Mouse (Mus musculus): ENCODE results near the gene Rad54l2. TPM values are rescaled to one million over a fixed set of nuclear protein-coding genes. Genes with fewer than 3 reads are reported as not detected.

Rad54l2 gene
- polyA plus RNA-seq, 1 experiment from 2014 or later: 7.8 TPM

- Histone ChIP-seq H3K4me3 (ENCODE audit: low read depth, low read length) (no peak overlapping the region), H3K4me1 (replicated peaks; ENCODE audit: control insufficient read depth, insufficient read depth, low read length) (0 out of 2 replicates have a peak, but pooled peaks cover 2% of the 10 kb centered on the region), H3K9ac (ENCODE audit: low read length) (no peak overlapping the region), H3K27ac (ENCODE audit: low read depth, low read length) (no peak overlapping the region), H3K9me3 (ENCODE audit: control insufficient read depth, low read length) (no peaks in the 10 kb centered on the region), H3K4me2 (ENCODE audit: low read depth, low read length, severe bottlenecking) (no peak overlapping the region), H3K36me3 (ENCODE audit: control insufficient read depth, insufficient read depth, low read length) (no peaks in the 10 kb centered on the region; the same call in 1 of the 2 replicates), H3K27me3 (ENCODE audit: control insufficient read depth, insufficient read depth, low read length) (peaks cover 3% of the 10 kb centered on the region)
- WGBS: 42% methylated on average over 5 of the region's 5 CpGs
- ATAC-seq (replicated peaks; ENCODE audit: low FRiP score) (no peak), DNase-seq (ENCODE audit: low spot score) (no peak)
Measured at GRCm38 (mm10) chr9:106657592-106657991, 131.4 kb downstream of the Rad54l2 start.

GRCm38 (mm10) chr9:106656820-106657219, 132.2 kb downstream of the Rad54l2 start:
- H3K4me3 ChIP-seq (ENCODE audit: low read depth, low read length): no peak overlapping the region
- no peaks in the 10 kb centered on the region; the same call in 1 of the 2 replicates for H3K36me3 ChIP-seq (ENCODE audit: control insufficient read depth, insufficient read depth, low read length)
- no peak overlapping the region for H3K4me2 ChIP-seq (ENCODE audit: low read depth, low read length, severe bottlenecking)
- H3K9ac ChIP-seq (ENCODE audit: low read length): no peak overlapping the region
- peaks cover 3% of the 10 kb centered on the region for H3K27me3 ChIP-seq (ENCODE audit: control insufficient read depth, insufficient read depth, low read length)
- 32% methylated on average over 5 of the region's 5 CpGs for WGBS
- no peaks in the 10 kb centered on the region for H3K9me3 ChIP-seq (ENCODE audit: control insufficient read depth, low read length)
- DNase-seq (ENCODE audit: low spot score): no peak
- no peak overlapping the region for H3K27ac ChIP-seq (ENCODE audit: low read depth, low read length)
- H3K4me1 ChIP-seq (replicated peaks; ENCODE audit: control insufficient read depth, insufficient read depth, low read length): 0 out of 2 replicates have a peak, but pooled peaks cover 2% of the 10 kb centered on the region
- no peak for ATAC-seq (replicated peaks; ENCODE audit: low FRiP score)

- peak within 1 kb of the TSS; percentile 41 for H3K9ac ChIP-seq (ENCODE audit: low read length)
- 0 out of 2 replicates have a peak, but pooled peaks cover 2% of the 10 kb centered on the region for H3K4me1 ChIP-seq (replicated peaks; ENCODE audit: control insufficient read depth, insufficient read depth, low read length)
Measured at GRCm38 (mm10) chr9:106655884-106656720, 132.9 kb downstream of the Rad54l2 start, which contains the start of gene Grm2. TSS of gene Grm2 (minus strand) at chr9:106656082.

GRCm38 (mm10) chr9:106652720-106653119, 136.3 kb downstream of the Rad54l2 start:
- Histone ChIP-seq H3K27ac (ENCODE audit: low read depth, low read length) (no peak overlapping the region), H3K4me2 (ENCODE audit: low read depth, low read length, severe bottlenecking) (no peak overlapping the region), H3K4me3 (ENCODE audit: low read depth, low read length) (no peak overlapping the region), H3K27me3 (ENCODE audit: control insufficient read depth, insufficient read depth, low read length) (peaks cover 3% of the 10 kb centered on the region), H3K9me3 (ENCODE audit: control insufficient read depth, low read length) (no peaks in the 10 kb centered on the region), H3K9ac (ENCODE audit: low read length) (no peak overlapping the region), H3K36me3 (ENCODE audit: control insufficient read depth, insufficient read depth, low read length) (no peaks in the 10 kb centered on the region), H3K4me1 (replicated peaks; ENCODE audit: control insufficient read depth, insufficient read depth, low read length) (0 out of 2 replicates have a peak, but pooled peaks cover 2% of the 10 kb centered on the region)
- WGBS: 74% methylated on average over 1 of the region's 1 CpGs
- DNase-seq (ENCODE audit: low spot score) (no peak), ATAC-seq (replicated peaks; ENCODE audit: low FRiP score) (no peak)

More at GRCm38 (mm10) chr9:106655884-106656720, 132.9 kb downstream of the Rad54l2 start, which contains the start of gene Grm2:
- Histone ChIP-seq H3K36me3 (ENCODE audit: control insufficient read depth, insufficient read depth, low read length) (no peaks in the 10 kb centered on the region), H3K27me3 (ENCODE audit: control insufficient read depth, insufficient read depth, low read length) (peaks cover 3% of the 10 kb centered on the region), H3K9me3 (ENCODE audit: control insufficient read depth, low read length) (no peaks in the 10 kb centered on the region), H3K27ac (ENCODE audit: low read depth, low read length) (no peak within 1 kb of the TSS), H3K4me3 (ENCODE audit: low read depth, low read length) (peak within 1 kb of the TSS; percentile 33), H3K4me2 (ENCODE audit: low read depth, low read length, severe bottlenecking) (peak within 1 kb of the TSS; percentile 88)
- under 1% methylated on average over 43 of the region's 44 CpGs for WGBS
- ATAC-seq (replicated peaks; ENCODE audit: low FRiP score): peak; percentile 77
- DNase-seq (ENCODE audit: low spot score): peak; percentile 90

DNA sequence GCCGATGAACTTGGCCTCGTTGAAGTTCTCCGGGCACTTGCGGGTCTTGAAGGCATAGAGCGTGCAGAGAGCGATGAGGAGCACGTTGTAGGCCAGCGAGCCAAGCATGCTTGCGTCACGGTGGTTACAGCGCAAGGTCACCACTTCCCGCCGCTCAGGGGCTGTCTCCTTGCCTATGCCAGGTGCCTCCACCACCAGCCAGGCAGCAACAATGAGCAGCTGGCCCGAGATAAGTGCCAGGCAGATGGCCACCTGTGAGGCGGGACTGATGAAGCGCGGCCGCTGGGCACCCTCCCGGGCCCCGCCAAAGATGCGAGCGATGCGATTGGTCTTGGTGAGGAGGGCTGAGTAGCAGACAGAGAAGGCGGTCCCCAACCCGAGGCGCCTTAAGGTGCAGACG, 141.8 kb downstream of the Rad54l2 start:
- Histone ChIP-seq H3K4me3 (ENCODE audit: low read depth, low read length) (no peak overlapping the region), H3K4me1 (replicated peaks; ENCODE audit: control insufficient read depth, insufficient read depth, low read length) (no peaks in the 10 kb centered on the region), H3K4me2 (ENCODE audit: low read depth, low read length, severe bottlenecking) (no peak overlapping the region), H3K9ac (ENCODE audit: low read length) (no peak overlapping the region), H3K27me3 (ENCODE audit: control insufficient read depth, insufficient read depth, low read length) (no peaks in the 10 kb centered on the region), H3K27ac (ENCODE audit: low read depth, low read length) (no peak overlapping the region), H3K9me3 (ENCODE audit: control insufficient read depth, low read length) (no peaks in the 10 kb centered on the region), H3K36me3 (ENCODE audit: control insufficient read depth, insufficient read depth, low read length) (no peaks in the 10 kb centered on the region)
- 80% methylated on average over 27 of the region's 27 CpGs for WGBS
- ATAC-seq (replicated peaks; ENCODE audit: low FRiP score) (no peak), DNase-seq (ENCODE audit: low spot score) (no peak)

- no peak overlapping the region for H3K4me3 ChIP-seq (ENCODE audit: low read depth, low read length)
- 80% methylated on average over 9 of the region's 9 CpGs for WGBS
- no peak overlapping the region for H3K4me2 ChIP-seq (ENCODE audit: low read depth, low read length, severe bottlenecking)
- ATAC-seq (replicated peaks; ENCODE audit: low FRiP score) (no peak), DNase-seq (ENCODE audit: low spot score) (no peak)
- H3K27me3 ChIP-seq (ENCODE audit: control insufficient read depth, insufficient read depth, low read length): no peaks in the 10 kb centered on the region
- no peak overlapping the region for H3K9ac ChIP-seq (ENCODE audit: low read length)
- H3K9me3 ChIP-seq (ENCODE audit: control insufficient read depth, low read length): no peaks in the 10 kb centered on the region
- H3K4me1 ChIP-seq (replicated peaks; ENCODE audit: control insufficient read depth, insufficient read depth, low read length): no peaks in the 10 kb centered on the region
- H3K27ac ChIP-seq (ENCODE audit: low read depth, low read length): no peak overlapping the region
- H3K36me3 ChIP-seq (ENCODE audit: control insufficient read depth, insufficient read depth, low read length): no peaks in the 10 kb centered on the region
Measured at GRCm38 (mm10) chr9:106645684-106646271, 143.2 kb downstream of the Rad54l2 start.

- H3K4me2 ChIP-seq (ENCODE audit: low read depth, low read length, severe bottlenecking): no peak overlapping the region
- H3K36me3 ChIP-seq (ENCODE audit: control insufficient read depth, insufficient read depth, low read length): no peaks in the 10 kb centered on the region
- H3K4me3 ChIP-seq (ENCODE audit: low read depth, low read length): no peak overlapping the region
- WGBS: 68% methylated on average over 6 of the region's 6 CpGs
- no peak for DNase-seq (ENCODE audit: low spot score)
- no peaks in the 10 kb centered on the region for H3K27me3 ChIP-seq (ENCODE audit: control insufficient read depth, insufficient read depth, low read length)
- H3K4me1 ChIP-seq (replicated peaks; ENCODE audit: control insufficient read depth, insufficient read depth, low read length): no peaks in the 10 kb centered on the region
- no peaks in the 10 kb centered on the region for H3K9me3 ChIP-seq (ENCODE audit: control insufficient read depth, low read length)
- ATAC-seq (replicated peaks; ENCODE audit: low FRiP score): no peak
- H3K27ac ChIP-seq (ENCODE audit: low read depth, low read length): no peak overlapping the region
- H3K9ac ChIP-seq (ENCODE audit: low read length): no peak overlapping the region
Measured at GRCm38 (mm10) chr9:106643787-106644186, 145.2 kb downstream of the Rad54l2 start.

GRCm38 (mm10) chr9:106643128-106643527, 145.9 kb downstream of the Rad54l2 start:
- no peaks in the 10 kb centered on the region for H3K27me3 ChIP-seq (ENCODE audit: control insufficient read depth, insufficient read depth, low read length)
- no peaks in the 10 kb centered on the region for H3K9me3 ChIP-seq (ENCODE audit: control insufficient read depth, low read length)
- no peak for ATAC-seq (replicated peaks; ENCODE audit: low FRiP score)
- DNase-seq (ENCODE audit: low spot score): peak; percentile 91
- no peak overlapping the region for H3K9ac ChIP-seq (ENCODE audit: low read length)
- H3K4me1 ChIP-seq (replicated peaks; ENCODE audit: control insufficient read depth, insufficient read depth, low read length): no peaks in the 10 kb centered on the region
- H3K27ac ChIP-seq (ENCODE audit: low read depth, low read length): no peak overlapping the region
- no peak overlapping the region for H3K4me3 ChIP-seq (ENCODE audit: low read depth, low read length)
- no peak overlapping the region for H3K4me2 ChIP-seq (ENCODE audit: low read depth, low read length, severe bottlenecking)
- H3K36me3 ChIP-seq (ENCODE audit: control insufficient read depth, insufficient read depth, low read length): no peaks in the 10 kb centered on the region
- 30% methylated on average over 7 of the region's 7 CpGs for WGBS

All from forebrain, embryonic 11.5 days (tissue).